Mouse (Mus musculus): ENCODE results near the gene Psap. TPM values are rescaled to one million over a fixed set of nuclear protein-coding genes. Genes with fewer than 3 reads are reported as not detected.
"Not testable (repeated sequence)": the region's sequence is repeated elsewhere in the genome, so short reads cannot be mapped to it uniquely, and the experiment has no call there.

Psap gene
- polyA plus RNA-seq (2017; shearing (Covaris generic)) = 100 to 1,000 TPM in 1 of 2 experiments, 10 to 100 TPM in 1; 89.0 to 427 TPM

DNA sequence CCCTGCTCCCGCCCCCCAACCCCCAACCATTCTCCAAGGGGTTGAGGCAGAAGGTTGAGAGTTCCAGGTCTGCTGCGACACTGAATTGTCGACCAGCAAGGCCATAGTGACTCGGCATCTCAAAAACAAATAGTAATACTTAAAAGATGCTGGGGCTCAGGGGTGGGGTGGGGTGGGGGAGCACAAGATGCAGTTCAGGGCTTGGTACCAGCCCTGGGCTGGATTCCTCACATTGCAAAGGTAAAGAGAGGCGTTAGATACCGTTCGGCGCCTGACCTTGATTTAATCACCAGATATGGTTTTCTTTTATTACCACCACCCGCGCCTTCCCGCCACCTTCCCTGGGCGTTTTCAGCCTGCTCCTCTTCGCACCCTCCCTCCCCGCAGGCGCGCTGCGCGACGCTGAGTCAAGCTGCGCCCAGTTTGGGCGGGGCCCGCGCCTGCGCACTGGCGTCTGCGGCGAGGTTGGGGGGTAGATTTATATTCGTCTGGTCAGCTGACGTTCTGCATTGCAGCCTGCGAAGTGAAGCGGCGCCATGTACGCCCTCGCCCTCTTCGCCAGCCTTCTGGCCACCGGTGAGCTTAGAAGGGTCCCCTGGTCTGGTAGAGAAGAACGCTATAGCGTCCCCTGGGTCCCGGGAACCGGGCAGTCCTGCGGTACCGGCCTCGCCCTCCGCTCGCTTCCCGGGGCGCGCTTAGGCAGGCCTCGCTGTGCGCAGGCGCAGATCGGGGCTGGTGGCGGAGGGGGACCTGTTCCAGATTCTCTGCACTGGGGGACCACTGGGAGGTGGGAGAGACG is at the start of gene Psap:
Gene Psap (plus strand): TSS at position 421 of the 799 bp plus-strand sequence.
- ATAC-seq = peak; percentile 92

DNA sequence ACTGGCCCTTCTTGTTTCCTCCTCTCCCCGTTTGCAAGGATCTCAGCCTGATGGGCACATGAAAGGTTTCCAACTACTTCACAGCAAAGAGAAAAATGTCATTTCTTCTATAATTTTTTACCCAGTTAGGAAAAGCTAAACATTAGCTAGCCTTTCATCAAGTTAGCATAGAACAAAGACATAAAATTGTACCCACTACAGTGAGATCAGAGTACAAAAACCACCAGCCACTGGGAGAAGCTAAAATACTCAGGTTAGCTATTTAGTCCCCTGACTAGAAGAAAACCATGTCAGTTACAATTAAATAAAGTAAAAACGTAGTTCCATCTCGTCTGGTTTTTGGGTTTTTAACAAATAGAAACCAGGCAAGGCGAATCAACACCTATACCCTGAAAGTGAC is 49.8 kb upstream of the Psap start:
- no peak for ATAC-seq

- ATAC-seq = no peak
These were observed 48.3 kb upstream of the Psap start for GRCm38 (mm10) chr10:60229113-60229512.

DNA sequence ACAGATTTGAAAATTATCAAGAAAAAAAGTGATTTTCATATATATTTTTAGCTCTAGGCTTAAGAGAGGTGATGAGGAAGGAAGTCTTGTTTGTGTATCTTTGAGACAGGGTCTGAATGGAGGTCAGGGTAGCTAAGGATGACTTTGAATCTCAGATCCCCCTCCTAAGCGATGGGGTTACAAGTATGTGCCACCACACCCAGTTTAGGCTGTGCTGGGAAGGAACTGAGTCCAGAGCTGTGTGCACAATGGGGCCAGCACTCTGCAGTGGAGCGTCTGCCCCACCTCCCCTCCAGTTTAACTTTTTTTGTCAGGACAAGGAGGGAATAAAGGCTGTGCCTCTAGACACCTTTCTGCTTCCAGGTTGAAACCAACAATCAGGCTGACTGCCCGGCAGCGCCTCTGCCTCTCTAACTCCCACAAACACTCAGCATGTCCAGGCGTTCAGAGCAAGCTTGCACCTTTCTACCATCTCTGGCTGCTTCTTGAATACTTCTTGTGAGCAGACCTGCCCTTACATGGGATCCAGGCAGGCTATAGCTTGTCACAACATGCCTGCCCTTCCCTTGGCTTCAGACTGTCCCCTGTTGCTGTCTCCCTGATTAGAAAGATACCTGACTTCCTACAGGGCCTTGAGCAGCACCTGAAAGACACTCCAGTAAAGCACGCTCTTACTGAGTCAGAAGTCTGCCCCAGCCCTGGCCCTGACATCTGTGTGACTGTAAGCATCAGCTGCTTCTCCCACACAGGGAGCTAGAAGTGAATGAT is 46.9 kb upstream of the Psap start:
- ATAC-seq = no peak

DNA sequence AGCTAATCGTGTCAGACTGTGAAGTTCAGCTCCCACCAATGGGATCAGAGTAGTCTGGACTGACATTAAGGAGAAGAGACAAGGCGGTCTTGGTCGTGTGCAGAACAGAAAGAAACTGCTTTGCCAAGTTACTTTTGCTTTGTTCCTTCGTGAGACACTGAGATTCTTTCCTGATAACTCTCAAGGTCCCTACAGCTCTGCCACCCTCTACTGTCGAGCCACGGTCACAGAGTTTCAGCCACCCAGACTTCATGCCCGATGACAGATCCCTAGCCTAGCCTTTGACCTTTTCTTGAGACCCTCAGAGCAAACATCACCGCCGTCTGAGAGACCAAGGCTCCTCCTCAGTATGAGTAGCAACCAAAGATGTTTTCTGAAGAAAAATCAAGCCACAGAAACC is 43.4 kb upstream of the Psap start:
- ATAC-seq = no peak

- not testable (repeated sequence) for ATAC-seq
These were observed 41.6 kb upstream of the Psap start for GRCm38 (mm10) chr10:60235876-60236275.

DNA sequence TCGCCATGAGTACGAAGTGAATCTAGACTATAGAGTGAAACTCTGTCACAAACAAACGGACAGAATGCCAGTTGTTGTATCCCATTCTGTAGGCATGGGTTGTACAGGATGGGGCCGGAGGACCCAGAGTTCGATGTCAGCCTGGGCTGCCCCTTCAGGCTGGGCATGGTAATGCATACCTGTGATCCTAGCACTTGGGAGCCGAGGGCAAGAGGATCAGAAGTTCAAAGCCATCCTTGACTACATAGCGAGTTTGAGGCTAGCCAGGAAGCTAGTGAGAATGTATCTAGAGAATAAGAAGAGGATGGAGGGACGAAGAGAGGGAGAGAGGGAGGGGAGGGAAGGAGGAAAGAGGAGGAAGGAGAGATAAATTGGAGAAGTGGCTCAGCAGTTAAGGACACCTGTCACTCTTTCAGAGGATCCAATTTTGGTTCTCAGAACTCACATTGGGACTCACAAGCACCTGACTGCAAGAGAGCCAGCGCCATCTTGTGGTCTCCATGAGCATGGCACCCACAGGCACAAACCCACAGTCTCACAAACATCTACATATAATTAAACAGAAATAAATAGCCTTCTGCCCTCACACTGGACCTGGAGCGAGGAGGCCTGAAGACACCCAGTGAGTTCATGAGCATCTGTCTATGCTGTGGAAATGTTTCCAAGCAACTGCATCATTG is 39.8 kb upstream of the Psap start:
- no peak for ATAC-seq

- ATAC-seq = no peak
These were observed 37.0 kb upstream of the Psap start for GRCm38 (mm10) chr10:60240416-60240815.

DNA sequence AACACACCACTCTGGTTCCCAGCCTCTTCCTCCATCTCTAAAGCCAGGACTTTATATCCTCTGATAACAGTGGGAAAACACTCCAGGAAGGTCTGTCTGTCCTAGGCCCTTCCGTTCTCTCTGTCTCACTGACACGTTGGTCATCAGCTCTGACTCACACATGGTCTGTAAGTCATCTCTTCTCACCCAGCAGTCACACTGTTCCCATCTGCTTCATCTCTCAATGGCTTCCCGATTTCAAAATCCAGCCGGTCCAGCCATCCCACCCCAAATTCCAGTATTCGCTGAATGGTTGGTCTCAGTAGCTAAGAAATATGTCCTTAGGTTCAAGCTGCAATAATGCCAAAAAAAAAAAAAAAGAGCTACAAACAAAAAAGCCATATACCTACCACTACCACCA is 33.5 kb upstream of the Psap start:
- ATAC-seq = no peak

GRCm38 (mm10) chr10:60245041-60245440 is 32.4 kb upstream of the Psap start:
- ATAC-seq = peak; percentile 94

DNA sequence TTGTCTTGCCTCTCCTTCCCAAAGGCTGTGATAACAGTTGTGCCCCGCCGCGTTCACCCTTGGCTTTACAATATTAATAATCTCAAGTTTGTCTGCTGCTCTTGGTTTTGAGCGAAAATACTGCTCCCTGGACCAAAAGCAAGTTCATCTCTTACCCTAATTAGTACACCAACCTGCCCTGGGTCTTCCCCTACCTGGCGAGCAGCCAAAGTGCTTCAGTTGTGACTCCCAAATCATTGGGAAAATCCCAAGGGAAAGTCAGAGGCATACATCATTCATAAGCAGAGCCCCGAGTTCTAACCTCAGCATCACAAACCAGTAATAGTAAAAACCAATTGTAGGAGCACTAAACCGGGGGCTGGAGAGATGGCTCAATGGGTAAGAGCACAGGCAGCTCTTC is 31.8 kb upstream of the Psap start:
- no peak for ATAC-seq

GRCm38 (mm10) chr10:60246519-60246918 is 30.9 kb upstream of the Psap start:
- peak; percentile 46 for ATAC-seq

- ATAC-seq = not testable (repeated sequence)
These were observed 29.1 kb upstream of the Psap start for GRCm38 (mm10) chr10:60248345-60248744.

DNA sequence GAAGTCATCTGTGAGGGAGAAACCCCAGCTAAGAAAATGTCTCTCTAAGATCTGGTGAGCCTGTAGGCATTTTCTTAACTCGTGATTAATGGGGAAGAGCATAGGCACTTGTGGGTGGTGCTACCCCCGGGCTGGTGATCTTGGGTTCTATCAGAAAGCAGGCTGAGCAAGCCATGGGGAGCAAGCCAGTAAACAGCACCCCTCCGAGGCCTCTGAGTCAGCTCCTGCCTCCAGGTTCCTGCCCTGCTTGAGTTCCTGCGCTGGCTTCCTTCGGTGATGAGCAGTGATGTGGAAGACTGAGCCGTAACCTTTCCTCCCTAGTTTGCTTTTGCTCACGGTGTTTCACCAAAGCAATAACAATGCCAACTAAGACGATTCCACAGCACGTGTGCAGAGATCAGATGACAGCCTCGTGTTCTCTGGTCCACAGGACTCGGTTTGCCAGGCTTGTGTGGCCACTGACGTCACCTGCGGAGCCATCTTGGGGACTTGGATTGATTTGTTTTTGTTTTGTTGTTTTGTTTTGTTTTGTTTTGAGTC is 26.9 kb upstream of the Psap start:
- ATAC-seq = no peak

GRCm38 (mm10) chr10:60252187-60252586 is 25.2 kb upstream of the Psap start:
- ATAC-seq = no peak

GRCm38 (mm10) chr10:60252606-60253005 is 24.8 kb upstream of the Psap start:
- ATAC-seq = no peak

DNA sequence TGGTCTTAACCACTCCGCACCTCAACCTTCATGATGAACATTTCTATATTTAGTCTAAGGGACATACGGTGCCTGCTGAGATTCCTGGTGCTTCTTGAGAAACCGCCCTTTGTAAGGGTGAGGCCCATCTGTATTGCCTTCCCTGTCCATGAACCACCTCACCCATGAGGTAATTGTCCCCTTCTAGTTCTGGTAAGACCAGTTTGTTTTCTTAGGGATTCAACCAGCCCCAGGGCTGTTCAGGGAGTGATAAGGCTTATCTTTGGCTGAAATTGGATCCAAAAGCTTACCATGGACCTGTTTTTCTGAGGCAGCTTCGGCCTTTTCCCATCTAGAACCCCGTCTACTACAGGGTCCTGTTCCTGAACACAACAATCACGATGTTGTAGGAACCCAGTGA is 21.3 kb upstream of the Psap start:
- no peak for ATAC-seq

DNA sequence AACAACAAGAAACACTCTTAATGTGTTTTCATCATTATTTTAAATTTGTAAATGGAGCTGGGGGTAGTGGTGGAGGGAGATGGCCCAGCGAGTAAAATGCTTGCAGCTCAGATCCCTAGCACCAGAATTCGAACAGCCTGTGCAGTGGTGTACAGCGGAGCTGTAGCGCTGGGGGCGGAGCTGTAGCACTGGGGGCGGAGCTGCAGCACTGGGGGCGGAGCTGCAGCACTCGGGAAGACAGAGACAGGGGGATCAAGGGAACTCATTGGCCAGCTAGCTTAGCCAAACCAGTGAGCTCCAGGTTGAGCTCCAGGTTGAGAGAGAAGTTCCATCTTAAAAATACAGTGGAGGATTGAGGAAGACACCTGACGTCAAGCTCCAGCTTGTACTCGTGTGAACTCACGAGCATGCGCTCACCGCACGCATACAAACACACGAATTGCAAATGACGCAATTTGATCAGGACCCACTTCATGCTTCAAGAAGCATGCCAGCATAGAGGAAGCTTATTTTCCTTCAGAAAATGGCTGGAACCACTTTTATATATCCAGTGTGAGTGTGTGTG is 20.1 kb upstream of the Psap start:
- no peak for ATAC-seq

- ATAC-seq = no peak
These were observed 16.7 kb upstream of the Psap start for GRCm38 (mm10) chr10:60260557-60261294.

- ATAC-seq = no peak
These were observed 15.9 kb upstream of the Psap start for GRCm38 (mm10) chr10:60261530-60261929.

GRCm38 (mm10) chr10:60262386-60262785 is 15.0 kb upstream of the Psap start:
- no peak for ATAC-seq

DNA sequence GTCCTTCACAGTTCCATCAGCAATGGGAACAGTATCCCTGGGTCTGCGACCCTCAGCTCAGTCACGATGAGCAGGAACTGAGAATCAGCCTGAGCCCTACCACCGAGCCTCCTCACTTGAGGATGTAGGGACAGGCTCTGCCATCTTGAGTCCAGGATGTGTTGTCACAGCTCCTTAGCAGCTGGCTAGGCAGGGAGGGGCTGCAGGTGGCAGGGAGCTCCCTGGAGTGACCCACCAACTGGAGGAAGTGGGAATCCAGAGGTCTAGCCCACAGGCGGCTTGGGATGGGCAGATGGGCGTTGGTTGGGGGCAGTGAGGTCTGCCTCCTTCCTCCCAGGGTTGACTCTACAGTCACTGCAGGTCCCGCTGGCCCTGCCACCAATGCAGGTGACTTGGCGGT is 14.1 kb upstream of the Psap start:
- no peak for ATAC-seq
